Mouse (Mus musculus): ENCODE data around the gene Samd9l. TPM values are rescaled to one million over a fixed set of nuclear protein-coding genes. Genes with fewer than 3 reads are reported as not detected.
A peak's percentile ranks its signal among the peaks of the same experiment; 100 is the strongest.
"Not testable (repeated sequence)": the region's sequence is repeated elsewhere in the genome, so short reads cannot be mapped to it uniquely, and the experiment has no call there.

The Samd9l gene
- polyA plus RNA-seq (2014; fragmentation: Nextera tagmentation; extraction: Ambion mirVana) = 0.11 and 0.65 TPM in 2 replicates

DNA sequence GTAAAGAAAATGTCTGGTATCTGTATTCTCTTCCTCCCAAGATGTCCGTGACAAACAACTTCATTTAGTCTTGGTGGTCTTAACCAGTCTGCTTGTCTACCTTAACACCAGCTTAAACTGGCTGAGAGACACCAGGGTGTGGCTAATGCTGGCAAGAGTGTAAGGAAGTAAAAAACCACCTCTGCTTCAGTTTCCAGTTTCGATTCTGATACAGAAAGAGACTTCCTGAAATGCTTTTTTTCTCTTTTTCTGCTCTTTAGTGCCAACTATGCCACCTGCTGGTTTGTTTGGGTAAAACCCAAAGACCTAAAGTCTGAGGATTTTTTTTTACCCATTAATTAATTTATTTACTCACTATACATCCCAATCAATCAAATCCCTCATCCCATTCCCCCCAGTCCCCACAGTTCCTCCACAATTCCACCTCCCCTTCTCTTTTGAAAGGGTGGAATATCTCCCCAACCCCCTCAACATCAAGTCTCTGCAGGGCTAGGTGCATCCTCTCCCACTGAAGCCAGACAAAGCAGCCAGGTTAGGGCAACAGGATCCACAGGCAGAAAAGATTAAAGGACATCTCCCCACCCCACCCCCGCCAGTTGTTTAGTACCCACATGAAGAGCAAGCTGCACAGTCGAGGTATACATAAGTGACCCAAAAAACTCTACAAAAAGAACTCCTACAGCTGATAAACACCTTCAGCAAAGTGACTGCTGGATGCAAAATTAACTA, at the start of gene Samd9l:
Gene Samd9l (minus strand): TSS at position 233 of the 729 bp plus-strand sequence.
- WGBS = 54% methylated on average over 4 of the region's 4 CpGs
- H3K27me3 ChIP-seq (ENCODE audit: control insufficient read depth, insufficient read depth, low read length); H3K9ac ChIP-seq (ENCODE audit: low read length); H3K4me3 ChIP-seq (ENCODE audit: low read depth, low read length); ATAC-seq (ENCODE audit: insufficient read depth, low FRiP score, low TSS enrichment); H3K4me1 ChIP-seq (ENCODE audit: control insufficient read depth, insufficient read depth, low read length); H3K9me3 ChIP-seq (ENCODE audit: control insufficient read depth, low read length); H3K27ac ChIP-seq (ENCODE audit: low read depth, low read length); H3K36me3 ChIP-seq (ENCODE audit: control insufficient read depth, insufficient read depth, low read length); H3K4me2 ChIP-seq (ENCODE audit: low read depth): not testable (repeated sequence)
- peak; percentile 11 for DNase-seq (ENCODE audit: low spot score)

DNA sequence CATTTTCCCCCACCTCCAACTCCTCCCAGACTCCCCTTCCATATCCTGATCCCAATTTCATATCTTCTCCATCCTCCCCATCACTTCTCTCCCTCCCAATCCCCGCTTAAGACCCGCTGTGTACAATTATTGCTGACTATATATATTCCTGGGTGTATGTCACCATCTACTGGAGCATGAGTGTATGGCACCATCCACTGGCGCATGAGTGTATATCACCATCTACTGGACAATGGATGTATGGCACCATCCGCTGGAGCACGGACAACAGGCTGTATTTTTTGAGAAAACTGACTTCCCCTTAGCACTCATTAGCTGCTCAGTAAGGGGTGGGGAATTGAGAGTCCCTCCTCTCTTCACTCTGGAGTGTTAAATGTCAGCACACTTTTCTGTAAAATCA, 48.0 kb upstream of the Samd9l start:
- H3K4me2 ChIP-seq (ENCODE audit: low read depth) = no peak overlapping the region
- H3K9me3 ChIP-seq (ENCODE audit: control insufficient read depth, low read length) = no peaks in the 10 kb centered on the region
- ATAC-seq (ENCODE audit: insufficient read depth, low FRiP score, low TSS enrichment) (peak; percentile 67), DNase-seq (ENCODE audit: low spot score) (peak; percentile 53)
- H3K4me3 ChIP-seq (ENCODE audit: low read depth, low read length) = no peak overlapping the region
- WGBS = 6% methylated on average over 5 of the region's 5 CpGs
- no peak overlapping the region for H3K9ac ChIP-seq (ENCODE audit: low read length)
- H3K27ac ChIP-seq (ENCODE audit: low read depth, low read length) = no peak overlapping the region
- no peaks in the 10 kb centered on the region for H3K4me1 ChIP-seq (ENCODE audit: control insufficient read depth, insufficient read depth, low read length)
- H3K27me3 ChIP-seq (ENCODE audit: control insufficient read depth, insufficient read depth, low read length) = no peaks in the 10 kb centered on the region
- no peaks in the 10 kb centered on the region for H3K36me3 ChIP-seq (ENCODE audit: control insufficient read depth, insufficient read depth, low read length)

DNA sequence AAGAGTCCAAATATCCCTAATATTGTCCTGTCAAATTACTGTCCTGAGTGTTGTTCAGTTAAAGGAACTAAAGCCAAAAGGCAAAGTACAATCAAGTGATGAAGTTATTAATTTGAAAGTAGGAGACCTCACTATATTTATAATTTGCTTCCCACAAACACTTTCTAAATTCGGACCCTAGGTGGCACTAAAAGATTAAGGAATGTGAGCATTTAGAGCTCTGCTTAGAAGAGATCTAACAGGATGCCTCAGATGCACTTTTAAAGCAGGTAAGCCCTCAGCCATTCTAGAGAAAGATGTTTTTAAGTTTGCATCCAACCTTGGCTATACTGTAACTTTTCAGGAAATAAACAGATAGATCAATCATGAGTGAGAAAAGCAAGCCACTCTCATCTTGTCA, 44.5 kb upstream of the Samd9l start:
- H3K4me3 ChIP-seq (ENCODE audit: low read depth, low read length) = no peak overlapping the region
- WGBS = 31% methylated on average over 1 of the region's 1 CpGs
- DNase-seq (ENCODE audit: low spot score) (no peak), ATAC-seq (ENCODE audit: insufficient read depth, low FRiP score, low TSS enrichment) (no peak)
- no peaks in the 10 kb centered on the region for H3K27me3 ChIP-seq (ENCODE audit: control insufficient read depth, insufficient read depth, low read length)
- H3K9me3 ChIP-seq (ENCODE audit: control insufficient read depth, low read length) = no peaks in the 10 kb centered on the region
- H3K36me3 ChIP-seq (ENCODE audit: control insufficient read depth, insufficient read depth, low read length) = no peaks in the 10 kb centered on the region
- H3K4me2 ChIP-seq (ENCODE audit: low read depth) = no peak overlapping the region
- H3K4me1 ChIP-seq (ENCODE audit: control insufficient read depth, insufficient read depth, low read length) = no peaks in the 10 kb centered on the region
- no peak overlapping the region for H3K27ac ChIP-seq (ENCODE audit: low read depth, low read length)
- H3K9ac ChIP-seq (ENCODE audit: low read length) = no peak overlapping the region

DNA sequence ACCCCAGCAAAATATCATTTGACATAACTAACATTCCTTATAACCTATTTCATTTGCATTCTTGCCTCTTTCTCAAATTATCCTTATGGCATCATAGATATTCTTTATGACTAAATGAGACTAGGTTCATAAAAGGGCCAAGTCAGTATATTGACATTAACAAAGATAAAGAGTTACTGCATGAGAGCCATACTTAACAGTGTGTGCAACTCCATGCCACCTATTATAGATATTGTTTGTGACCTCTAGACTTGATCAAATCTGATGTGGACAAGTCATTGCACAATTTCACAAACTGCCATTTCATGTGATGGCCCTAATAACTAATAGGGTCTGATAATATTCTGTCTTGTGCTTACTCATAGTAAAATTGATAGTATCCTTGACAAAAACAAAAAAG, 36.7 kb upstream of the Samd9l start:
- no peak overlapping the region for H3K4me3 ChIP-seq (ENCODE audit: low read depth, low read length)
- DNase-seq (ENCODE audit: low spot score) (no peak), ATAC-seq (ENCODE audit: insufficient read depth, low FRiP score, low TSS enrichment) (no peak)
- no peak overlapping the region for H3K4me2 ChIP-seq (ENCODE audit: low read depth)
- no peaks in the 10 kb centered on the region for H3K4me1 ChIP-seq (ENCODE audit: control insufficient read depth, insufficient read depth, low read length)
- no peak overlapping the region for H3K9ac ChIP-seq (ENCODE audit: low read length)
- no peaks in the 10 kb centered on the region for H3K9me3 ChIP-seq (ENCODE audit: control insufficient read depth, low read length)
- H3K36me3 ChIP-seq (ENCODE audit: control insufficient read depth, insufficient read depth, low read length) = no peaks in the 10 kb centered on the region
- H3K27ac ChIP-seq (ENCODE audit: low read depth, low read length) = no peak overlapping the region
- no peaks in the 10 kb centered on the region for H3K27me3 ChIP-seq (ENCODE audit: control insufficient read depth, insufficient read depth, low read length)

DNA sequence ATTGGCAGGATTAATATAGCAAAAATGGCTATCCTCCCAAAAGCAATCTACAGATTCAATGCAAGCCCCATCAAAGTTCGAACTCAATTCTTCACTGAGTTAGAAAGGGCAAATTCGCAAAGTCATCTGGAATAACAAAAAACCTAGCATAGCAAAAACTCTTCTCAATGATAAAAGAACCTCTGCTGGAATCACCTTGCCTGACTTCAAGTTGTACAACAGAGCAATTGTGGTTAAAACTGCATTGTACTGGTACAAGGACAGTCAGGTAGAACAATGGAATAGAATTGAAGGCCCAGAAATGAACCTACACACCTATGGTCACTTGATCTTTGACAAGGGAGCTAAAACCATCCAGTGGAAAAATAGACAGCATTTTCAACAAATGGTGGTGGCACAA, 31.6 kb upstream of the Samd9l start:
- H3K4me1 ChIP-seq (ENCODE audit: control insufficient read depth, insufficient read depth, low read length); H3K36me3 ChIP-seq (ENCODE audit: control insufficient read depth, insufficient read depth, low read length); H3K27me3 ChIP-seq (ENCODE audit: control insufficient read depth, insufficient read depth, low read length); ATAC-seq (ENCODE audit: insufficient read depth, low FRiP score, low TSS enrichment); DNase-seq (ENCODE audit: low spot score); H3K4me3 ChIP-seq (ENCODE audit: low read depth, low read length); H3K9ac ChIP-seq (ENCODE audit: low read length); H3K27ac ChIP-seq (ENCODE audit: low read depth, low read length); H3K9me3 ChIP-seq (ENCODE audit: control insufficient read depth, low read length); H3K4me2 ChIP-seq (ENCODE audit: low read depth): not testable (repeated sequence)
- WGBS = 82% methylated on average over 2 of the region's 2 CpGs

DNA sequence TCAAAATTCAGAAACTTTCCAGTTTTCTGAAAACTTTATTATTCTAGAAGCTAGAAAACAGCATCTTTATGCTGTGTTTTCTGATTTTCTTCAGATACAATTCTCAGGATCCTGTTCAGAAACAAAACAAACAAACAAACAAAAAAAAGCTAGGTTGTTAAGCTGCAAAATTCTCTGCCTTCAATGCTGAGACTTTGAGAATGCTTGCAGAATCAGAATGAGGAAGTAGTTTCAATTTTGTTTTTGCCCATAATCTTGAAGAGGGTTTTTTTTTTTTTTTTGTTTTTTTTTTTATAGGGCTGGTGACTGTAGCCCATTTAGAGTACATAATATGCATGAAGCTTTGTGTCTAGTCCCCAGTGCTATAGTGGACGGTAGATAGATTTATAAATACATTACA, 27.7 kb upstream of the Samd9l start:
- DNase-seq (ENCODE audit: low spot score) (no peak), ATAC-seq (ENCODE audit: insufficient read depth, low FRiP score, low TSS enrichment) (no peak)
- no peak overlapping the region for H3K27ac ChIP-seq (ENCODE audit: low read depth, low read length)
- no peak overlapping the region for H3K9ac ChIP-seq (ENCODE audit: low read length)
- H3K36me3 ChIP-seq (ENCODE audit: control insufficient read depth, insufficient read depth, low read length) = no peaks in the 10 kb centered on the region
- no peaks in the 10 kb centered on the region for H3K9me3 ChIP-seq (ENCODE audit: control insufficient read depth, low read length)
- H3K4me3 ChIP-seq (ENCODE audit: low read depth, low read length) = no peak overlapping the region
- no peaks in the 10 kb centered on the region for H3K4me1 ChIP-seq (ENCODE audit: control insufficient read depth, insufficient read depth, low read length)
- no peak overlapping the region for H3K4me2 ChIP-seq (ENCODE audit: low read depth)
- 89% methylated on average over 1 of the region's 1 CpGs for WGBS
- no peaks in the 10 kb centered on the region for H3K27me3 ChIP-seq (ENCODE audit: control insufficient read depth, insufficient read depth, low read length)

DNA sequence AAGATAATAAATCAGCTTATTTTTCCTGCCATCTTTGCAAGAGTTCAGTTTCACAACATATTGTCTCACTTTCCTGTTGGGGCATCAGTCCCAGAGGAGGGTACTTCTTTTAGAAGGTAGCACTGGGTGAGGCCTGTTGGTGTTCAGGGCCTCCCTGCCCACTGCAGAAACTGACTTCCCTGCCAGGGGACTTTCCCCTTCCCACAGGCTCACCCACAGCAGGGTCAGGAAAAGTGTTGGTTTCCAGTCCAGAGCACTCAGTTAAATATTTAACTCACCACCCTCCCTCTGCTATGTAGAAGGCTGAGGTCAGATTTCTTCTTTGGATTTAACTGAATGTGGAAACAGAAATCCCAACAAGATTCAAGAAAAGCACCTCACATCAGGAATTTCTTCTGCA, 26.0 kb upstream of the Samd9l start:
- not testable (repeated sequence) for ATAC-seq (ENCODE audit: insufficient read depth, low FRiP score, low TSS enrichment); H3K36me3 ChIP-seq (ENCODE audit: control insufficient read depth, insufficient read depth, low read length); DNase-seq (ENCODE audit: low spot score); H3K27ac ChIP-seq (ENCODE audit: low read depth, low read length); H3K9ac ChIP-seq (ENCODE audit: low read length); H3K27me3 ChIP-seq (ENCODE audit: control insufficient read depth, insufficient read depth, low read length); H3K4me2 ChIP-seq (ENCODE audit: low read depth); H3K9me3 ChIP-seq (ENCODE audit: control insufficient read depth, low read length); H3K4me1 ChIP-seq (ENCODE audit: control insufficient read depth, insufficient read depth, low read length); H3K4me3 ChIP-seq (ENCODE audit: low read depth, low read length)

DNA sequence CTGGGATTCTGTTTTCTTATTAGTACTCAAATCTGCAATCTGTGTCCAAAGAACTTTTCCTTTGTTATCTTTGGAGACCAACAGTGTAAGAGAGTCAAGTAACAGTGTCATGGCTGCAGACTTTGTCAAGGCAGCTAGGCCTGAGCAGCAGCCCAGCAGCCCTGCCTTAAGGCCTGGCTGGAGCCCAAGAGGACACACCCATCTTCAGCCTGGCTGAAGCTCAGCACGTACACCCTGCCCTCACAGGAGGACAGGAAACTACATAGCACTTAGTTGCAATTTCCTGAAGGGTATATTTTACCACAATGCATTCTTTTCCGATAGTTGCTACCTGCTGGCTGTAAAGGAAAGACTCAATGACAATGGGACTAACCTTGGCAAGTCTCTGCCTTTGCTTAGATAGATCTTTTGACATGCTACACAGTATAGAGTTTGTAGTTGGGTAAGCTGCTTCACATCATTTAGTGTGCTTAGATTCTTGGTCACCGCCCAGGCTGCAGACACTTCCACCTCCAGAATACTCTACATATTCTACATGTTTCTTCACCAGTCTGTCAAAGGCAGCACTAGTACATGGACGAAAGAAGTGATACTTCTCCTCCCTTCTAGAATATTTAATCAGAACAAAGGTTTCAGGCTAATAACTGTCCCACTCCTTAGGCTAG, 25.4 kb upstream of the Samd9l start:
- WGBS = 14% methylated on average over 1 of the region's 4 CpGs
- H3K9me3 ChIP-seq (ENCODE audit: control insufficient read depth, low read length); H3K4me2 ChIP-seq (ENCODE audit: low read depth); DNase-seq (ENCODE audit: low spot score); H3K27ac ChIP-seq (ENCODE audit: low read depth, low read length); H3K27me3 ChIP-seq (ENCODE audit: control insufficient read depth, insufficient read depth, low read length); H3K9ac ChIP-seq (ENCODE audit: low read length); H3K36me3 ChIP-seq (ENCODE audit: control insufficient read depth, insufficient read depth, low read length); H3K4me3 ChIP-seq (ENCODE audit: low read depth, low read length); H3K4me1 ChIP-seq (ENCODE audit: control insufficient read depth, insufficient read depth, low read length); ATAC-seq (ENCODE audit: insufficient read depth, low FRiP score, low TSS enrichment): not testable (repeated sequence)
